Mouse (Mus musculus) activated CD4-positive, CD25-positive, alpha-beta regulatory T cell (primary cell): ENCODE measurements around the gene Fam111a. TPM values are rescaled to one million over a fixed set of nuclear protein-coding genes. Genes with fewer than 3 reads are reported as not detected.

Source experiments
- polyA plus RNA-seq, 2 experiments: library from polyadenylated mRNA; unstranded; fragments of 100-300 nt; shearing (Covaris generic); gene quantifications; one replicate each; pipeline ENCODE4 v1.2.1; 2017

Fam111a gene
- polyA plus RNA-seq: 10 to 100 TPM; 26.4 to 53.7 TPM

GRCm38 (mm10) chr19:12545440-12545839, at the start of gene Fam111a:
Gene Fam111a, plus strand, starts transcription at chr19:12545740.

GRCm38 (mm10) chr19:12501370-12502347, 43.9 kb upstream of the Fam111a start, which contains the start of gene Dtx4:
Gene Dtx4, minus strand, starts transcription at chr19:12501454.

GRCm38 (mm10) chr19:12599674-12600073, 54.1 kb downstream of the Fam111a start, which contains the start of gene Gm4952:
Gene Gm4952, plus strand, starts transcription at chr19:12599974.

GRCm38 (mm10) chr19:12633176-12633575, 87.6 kb downstream of the Fam111a start, which contains the start of gene Glyat:
Gene Glyat, plus strand, starts transcription at chr19:12633308.

Other genes starting within 250 kb of the Fam111a start
- gene Olfr1436, start 246.6 kb upstream of the Fam111a start, polyA plus RNA-seq: not detected
- gene Olfr1437, start 220.6 kb upstream of the Fam111a start, polyA plus RNA-seq: under 1 TPM in 1 of 2 experiments, not detected in 1; 0.98 TPM
- gene Olfr1438-ps1, start 209.8 kb upstream of the Fam111a start, polyA plus RNA-seq: under 1 TPM in 1 of 2 experiments, not detected in 1; 0.04 TPM
- gene Olfr1440, start 158.5 kb upstream of the Fam111a start, polyA plus RNA-seq: under 1 TPM in 1 of 2 experiments, not detected in 1; 0.04 TPM
- not detected for gene Olfr1441, start 128.3 kb upstream of the Fam111a start, polyA plus RNA-seq
- gene Pfpl, start 117.8 kb upstream of the Fam111a start, polyA plus RNA-seq: under 1 TPM in 1 of 2 experiments, not detected in 1; 0.10 TPM
- gene Mpeg1, start 85.0 kb upstream of the Fam111a start, polyA plus RNA-seq: 1 to 10 TPM in 1 of 2 experiments, under 1 TPM in 1; 0.88 to 2.5 TPM
- 1 to 10 TPM in 1 of 2 experiments, under 1 TPM in 1; 0.88 to 1.6 TPM for gene Dtx4, start 44.3 kb upstream of the Fam111a start, polyA plus RNA-seq
- not detected for gene Gm4952, start 54.2 kb downstream of the Fam111a start, polyA plus RNA-seq
- gene Glyat, start 87.6 kb downstream of the Fam111a start, polyA plus RNA-seq: not detected
- gene Olfr1442, start 124.7 kb downstream of the Fam111a start, polyA plus RNA-seq: under 1 TPM in 1 of 2 experiments, not detected in 1; 0.36 TPM
- not detected for gene Olfr1443, start 132.4 kb downstream of the Fam111a start, polyA plus RNA-seq
- not detected for gene Keg1, start 150.0 kb downstream of the Fam111a start, polyA plus RNA-seq
- gene Cntf, start 219.9 kb downstream of the Fam111a start, polyA plus RNA-seq: under 1 TPM in 1 of 2 experiments, not detected in 1; 0.26 TPM